Mouse (Mus musculus): ENCODE measurements around the gene F2rl1.

DNA sequence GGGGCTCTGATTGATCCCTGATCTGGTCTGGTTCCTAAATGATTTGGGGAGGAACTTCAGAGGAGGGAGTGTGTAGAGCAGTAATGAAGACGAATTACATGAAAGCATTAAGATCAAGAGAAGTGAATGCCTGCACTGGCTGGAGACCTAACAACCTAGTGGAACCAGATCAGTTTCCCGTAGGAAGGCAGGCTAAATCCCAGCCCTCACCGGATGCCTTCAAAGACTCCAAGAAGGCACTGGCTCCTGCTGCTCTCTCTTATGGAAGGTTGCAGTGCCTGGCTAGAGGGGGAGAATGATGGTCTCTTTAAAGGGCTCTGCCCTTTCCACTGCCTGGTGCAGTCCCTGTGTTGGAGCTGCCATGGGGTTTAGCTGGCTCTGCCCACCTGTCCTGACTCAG, 24.4 kb upstream of the F2rl1 start:
- TF ChIP-seq CTCF (IDR thresholded peaks at IDR 0.05; ENCODE audit: control insufficient read depth, insufficient read depth, insufficient replicate concordance, low read depth, low read length) (no peak), POLR2A (IDR thresholded peaks at IDR 0.05; ENCODE audit: control insufficient read depth, low read depth, low read length) (no peak)

Measured in testis, adult 2 months (tissue).